Mouse (Mus musculus) intestine, embryonic 16.5 days (tissue): ENCODE results near the gene Wdr17. TPM values are rescaled to one million over a fixed set of nuclear protein-coding genes. Genes with fewer than 3 reads are reported as not detected.
"Not testable (repeated sequence)": the region's sequence is repeated elsewhere in the genome, so short reads cannot be mapped to it uniquely, and the experiment has no call there.

Experiments used
- ATAC-seq: fragments of 200-750 bp; cut with Nextera tagmentation; 2 replicates; pipeline ENCODE4 v1.8.0; 2017; ENCODE audit warnings: moderate TSS enrichment, moderate library complexity
- H3K27ac ChIP-seq: fragments of 300-500 bp; sonication (generic); 2 replicates; pipeline ENCODE4 v1.5.1; 2014; ENCODE audit warnings: mild to moderate bottlenecking, low read length
- H3K27me3 ChIP-seq: fragments of 300-500 bp; sonication (generic); replicated peaks from 2 replicates; pipeline ENCODE4 v1.6.1; 2014; ENCODE audit warnings: low read length, control low read depth, mixed read lengths; ENCODE audit not compliant: control insufficient read depth, insufficient read depth
- H3K36me3 ChIP-seq: fragments of 300-500 bp; sonication (generic); 2 replicates; pipeline ENCODE4 v1.6.1; 2014; ENCODE audit warnings: low read length, control low read depth; ENCODE audit not compliant: control insufficient read depth, insufficient read depth
- H3K4me1 ChIP-seq: fragments of 300-500 bp; sonication (generic); 2 replicates; pipeline ENCODE4 v1.6.1; 2014; ENCODE audit warnings: low read length, control low read depth, mixed read lengths; ENCODE audit not compliant: control insufficient read depth, insufficient read depth
- H3K4me2 ChIP-seq: fragments of 300-500 bp; sonication (generic); 2 replicates; pipeline ENCODE4 v1.6.1; 2014; ENCODE audit warnings: low read depth, low read length, control low read depth
- H3K4me3 ChIP-seq: fragments of 300-500 bp; sonication (generic); 2 replicates; pipeline ENCODE4 v1.5.1; 2014; ENCODE audit warnings: mild to moderate bottlenecking, low read length
- H3K9ac ChIP-seq: fragments of 300-500 bp; sonication (generic); 2 replicates; pipeline ENCODE4 v1.6.1; 2014; ENCODE audit warnings: low read depth, low read length
- H3K9me3 ChIP-seq: fragments of 300-500 bp; sonication (generic); 2 replicates; pipeline ENCODE4 v1.6.1; 2016; ENCODE audit warnings: low read length, control low read depth; ENCODE audit not compliant: control insufficient read depth
- WGBS: fragments of 180-500 bp; shearing (Covaris S2); extraction: QIAGEN DNeasy Blood & Tissue Kit; methylation state at CpG from one replicate; pipeline ENCODE4 v1.1.7; 2014; 5-methylcytosine and 5-hydroxymethylcytosine counted together
- polyA plus RNA-seq: library from polyadenylated mRNA; unstranded; fragments of >200 nt; fragmentation: Nextera tagmentation; extraction: Ambion mirVana; gene quantifications from 2 replicates; pipeline ENCODE4 v1.2.1, GENCODE M21; 2015

Wdr17 gene
- polyA plus RNA-seq, 1 experiment from 2014 or later: 0.37 TPM

- not testable (repeated sequence) for H3K9me3 ChIP-seq, H3K27ac ChIP-seq, H3K27me3 ChIP-seq, H3K4me3 ChIP-seq, ATAC-seq, H3K4me2 ChIP-seq, H3K9ac ChIP-seq, H3K4me1 ChIP-seq, H3K36me3 ChIP-seq
- 79% methylated on average over 17 of the region's 17 CpGs for WGBS
These were observed 270.3 kb downstream of the Wdr17 start for GRCm38 (mm10) chr8:54616710-54617109.

- ATAC-seq: no peak
- WGBS: 77% methylated on average over 4 of the region's 4 CpGs
- Histone ChIP-seq H3K4me2 (no peak overlapping the region), H3K4me3 (no peak overlapping the region), H3K36me3 (no peaks in the 10 kb centered on the region), H3K9ac (no peak overlapping the region), H3K4me1 (no peaks in the 10 kb centered on the region), H3K27me3 (no peaks in the 10 kb centered on the region), H3K27ac (no peak overlapping the region), H3K9me3 (no peaks in the 10 kb centered on the region)
These were observed 276.7 kb downstream of the Wdr17 start for GRCm38 (mm10) chr8:54610238-54610637.

GRCm38 (mm10) chr8:54609336-54609735, 277.6 kb downstream of the Wdr17 start:
- H3K27me3 ChIP-seq: no peaks in the 10 kb centered on the region
- H3K4me1 ChIP-seq: no peaks in the 10 kb centered on the region
- no peak overlapping the region for H3K9ac ChIP-seq
- no peaks in the 10 kb centered on the region for H3K36me3 ChIP-seq
- H3K27ac ChIP-seq: no peak overlapping the region
- H3K4me3 ChIP-seq: no peak overlapping the region
- no peak for ATAC-seq
- no peak overlapping the region for H3K4me2 ChIP-seq
- no peaks in the 10 kb centered on the region for H3K9me3 ChIP-seq
- 89% methylated on average over 2 of the region's 2 CpGs for WGBS

DNA sequence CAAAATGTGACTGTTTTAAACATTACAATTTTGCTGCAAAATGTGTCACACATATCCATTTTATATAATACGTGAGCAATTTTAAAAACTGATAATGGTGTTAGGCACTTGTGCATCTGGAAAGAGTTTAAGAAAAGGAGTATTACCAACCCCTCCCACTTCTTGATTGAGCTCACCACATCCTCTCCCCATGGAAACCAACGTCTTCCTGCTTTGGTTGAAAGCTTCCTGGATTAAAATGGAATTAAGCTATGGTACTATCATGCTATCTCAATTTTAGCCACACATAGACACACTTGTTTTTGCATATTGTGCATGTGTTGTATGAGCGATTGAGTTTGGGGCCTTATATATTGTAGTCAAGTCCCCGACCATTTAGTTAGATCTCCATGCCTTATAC, 283.5 kb downstream of the Wdr17 start:
- Histone ChIP-seq H3K4me3 (no peak overlapping the region), H3K9ac (no peak overlapping the region), H3K36me3 (no peaks in the 10 kb centered on the region), H3K27ac (no peak overlapping the region), H3K4me2 (no peak overlapping the region), H3K9me3 (no peaks in the 10 kb centered on the region), H3K27me3 (no peaks in the 10 kb centered on the region), H3K4me1 (no peaks in the 10 kb centered on the region)
- 85% methylated on average over 4 of the region's 4 CpGs for WGBS
- no peak for ATAC-seq

DNA sequence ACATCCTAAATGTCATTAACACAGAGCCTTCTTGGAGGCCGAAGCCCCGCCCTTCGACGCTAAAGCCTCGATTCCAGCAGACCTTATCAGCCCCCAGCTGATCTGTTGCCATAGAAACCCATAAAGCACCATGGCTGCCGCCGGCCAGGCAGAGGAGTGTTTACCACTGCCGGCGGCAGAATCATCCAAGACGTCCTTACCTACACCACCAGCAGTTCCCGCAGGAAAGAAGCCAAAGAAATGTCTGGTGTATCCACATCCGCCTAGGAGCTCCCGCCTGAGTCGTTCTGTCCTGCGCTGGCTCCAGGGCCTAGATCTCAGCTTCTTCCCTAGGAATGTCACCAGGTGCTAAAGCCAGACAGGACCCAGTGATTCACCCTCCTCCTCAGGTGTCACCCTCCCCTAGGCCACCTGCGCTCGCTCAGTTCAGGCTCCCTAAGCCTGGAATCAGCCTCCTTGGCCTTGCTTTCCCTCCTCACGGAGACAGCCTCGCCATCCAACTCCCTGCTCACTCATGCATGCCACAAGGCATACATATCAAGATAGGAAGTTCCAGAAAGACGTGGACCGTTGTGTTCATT, 286.2 kb downstream of the Wdr17 start, which contains the start of gene Spata4:
TSS of gene Spata4 (plus strand) at position 111 of the 581 bp plus-strand sequence.
- WGBS: 8% methylated on average over 21 of the region's 21 CpGs
- ATAC-seq: peak; percentile 92
- peak within 1 kb of the TSS; percentile 20 for H3K4me3 ChIP-seq
- peak within 1 kb of the TSS; percentile 52 for H3K4me2 ChIP-seq
- H3K4me1 ChIP-seq: no peaks in the 10 kb centered on the region
- H3K36me3 ChIP-seq: no peaks in the 10 kb centered on the region
- no peak within 1 kb of the TSS for H3K9ac ChIP-seq
- H3K27me3 ChIP-seq: no peaks in the 10 kb centered on the region
- H3K27ac ChIP-seq: no peak within 1 kb of the TSS
- no peaks in the 10 kb centered on the region for H3K9me3 ChIP-seq

GRCm38 (mm10) chr8:54597386-54597785, 289.6 kb downstream of the Wdr17 start:
- Histone ChIP-seq H3K4me1 (no peaks in the 10 kb centered on the region), H3K4me3 (no peak overlapping the region), H3K9me3 (no peaks in the 10 kb centered on the region), H3K4me2 (no peak overlapping the region), H3K36me3 (no peaks in the 10 kb centered on the region), H3K9ac (no peak overlapping the region), H3K27me3 (no peaks in the 10 kb centered on the region), H3K27ac (no peak overlapping the region)
- ATAC-seq: no peak
- 93% methylated on average over 2 of the region's 2 CpGs for WGBS

DNA sequence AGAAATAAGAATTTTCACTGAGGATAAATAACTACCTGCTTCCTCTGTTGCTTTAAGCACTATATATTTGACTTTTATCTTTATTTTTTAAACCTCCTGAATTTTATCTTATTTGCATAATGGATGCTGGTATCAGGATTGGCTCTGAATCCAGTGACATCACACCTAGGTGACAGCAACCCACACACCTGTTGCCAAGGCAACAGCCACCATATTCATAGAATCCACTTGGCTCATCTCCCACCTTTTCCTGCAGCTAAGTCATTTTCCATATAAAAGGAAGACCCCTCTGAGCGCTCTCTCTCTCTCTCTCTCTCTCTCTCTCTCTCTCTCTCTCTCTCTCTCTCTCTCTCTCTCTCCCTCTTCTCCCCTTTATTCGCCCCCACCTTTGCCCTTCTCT, 290.0 kb downstream of the Wdr17 start:
- no peaks in the 10 kb centered on the region for H3K36me3 ChIP-seq
- ATAC-seq: no peak
- no peak overlapping the region for H3K4me3 ChIP-seq
- 86% methylated on average over 2 of the region's 2 CpGs for WGBS
- H3K4me1 ChIP-seq: no peaks in the 10 kb centered on the region
- no peak overlapping the region for H3K27ac ChIP-seq
- H3K27me3 ChIP-seq: no peaks in the 10 kb centered on the region
- H3K9ac ChIP-seq: no peak overlapping the region
- no peaks in the 10 kb centered on the region for H3K9me3 ChIP-seq
- H3K4me2 ChIP-seq: no peak overlapping the region

DNA sequence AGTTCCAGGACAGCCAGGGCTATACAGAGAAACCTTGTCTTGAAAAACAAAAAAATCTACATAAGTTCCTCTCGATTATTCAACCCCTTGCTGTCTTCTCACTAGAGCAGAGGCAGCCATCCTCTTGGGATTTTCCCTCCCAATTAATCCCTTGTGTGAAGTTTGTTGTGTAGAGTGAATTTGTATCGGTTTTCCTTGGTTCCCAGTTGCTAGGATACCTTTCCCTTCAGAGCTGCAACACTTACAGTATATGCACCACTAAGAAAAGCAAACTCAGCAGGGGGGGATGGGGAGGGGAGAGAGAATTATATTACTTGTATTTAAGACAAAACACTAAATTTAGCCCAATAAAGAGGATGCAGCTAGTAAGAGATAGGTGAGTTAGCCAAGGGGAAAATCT, 290.9 kb downstream of the Wdr17 start:
- no peak overlapping the region for H3K9ac ChIP-seq
- no peaks in the 10 kb centered on the region for H3K9me3 ChIP-seq

GRCm38 (mm10) chr8:54594634-54595033, 292.4 kb downstream of the Wdr17 start:
- Histone ChIP-seq H3K9ac (no peak overlapping the region), H3K4me3 (no peak overlapping the region), H3K36me3 (no peaks in the 10 kb centered on the region), H3K27me3 (no peaks in the 10 kb centered on the region), H3K27ac (no peak overlapping the region), H3K4me1 (no peaks in the 10 kb centered on the region), H3K4me2 (no peak overlapping the region), H3K9me3 (no peaks in the 10 kb centered on the region)
- ATAC-seq: no peak
- 79% methylated on average over 5 of the region's 5 CpGs for WGBS

More for the DNA sequence above, 290.9 kb downstream of the Wdr17 start:
- no peaks in the 10 kb centered on the region for H3K27me3 ChIP-seq
- no peak overlapping the region for H3K4me2 ChIP-seq
- H3K4me1 ChIP-seq: no peaks in the 10 kb centered on the region
- H3K4me3 ChIP-seq: no peak overlapping the region
- no peak for ATAC-seq
- H3K27ac ChIP-seq: no peak overlapping the region
- 73% methylated on average over 2 of the region's 2 CpGs for WGBS
- no peaks in the 10 kb centered on the region for H3K36me3 ChIP-seq

DNA sequence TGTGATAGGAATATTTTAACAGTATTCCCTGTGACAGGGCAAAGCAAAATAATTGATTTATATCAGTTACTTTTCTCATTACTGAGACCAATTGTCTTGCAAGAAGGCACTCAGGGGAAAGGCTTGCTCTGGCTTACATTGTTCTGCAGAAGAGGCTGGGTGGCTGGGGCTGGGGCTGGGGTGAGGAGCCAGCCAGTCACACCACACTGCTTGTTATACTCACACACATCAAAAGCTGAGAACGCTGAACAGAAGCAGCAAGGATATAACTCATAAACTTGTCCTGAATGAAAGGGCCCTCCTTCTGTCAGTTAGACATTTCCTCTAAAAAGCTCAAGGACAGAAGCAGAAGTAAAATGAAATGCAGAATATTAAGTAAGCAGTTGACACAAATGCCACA, 304.1 kb downstream of the Wdr17 start:
- Histone ChIP-seq H3K4me1 (no peaks in the 10 kb centered on the region), H3K27ac (no peak overlapping the region), H3K4me2 (no peak overlapping the region), H3K4me3 (no peak overlapping the region), H3K36me3 (no peaks in the 10 kb centered on the region), H3K27me3 (no peaks in the 10 kb centered on the region), H3K9ac (no peak overlapping the region), H3K9me3 (no peaks in the 10 kb centered on the region)
- 42% methylated on average over 1 of the region's 1 CpGs for WGBS
- no peak for ATAC-seq
